Mouse (Mus musculus) heart, embryonic 14.5 days (tissue): ENCODE data around the gene Cd52. TPM values are rescaled to one million over a fixed set of nuclear protein-coding genes. Genes with fewer than 3 reads are reported as not detected.

ENCODE experiments used
- ATAC-seq: fragments of 200-750 bp; cut with Nextera tagmentation; 2 replicates; pipeline ENCODE4 v1.8.0; 2017; ENCODE audit warnings: low read depth, moderate TSS enrichment; ENCODE audit not compliant: insufficient number of reproducible peaks, insufficient read depth, low FRiP score
- H3K27ac ChIP-seq, 2 experiments: fragments of 200-500 bp in 1 of 2; fragments of 300-500 bp in 1 of 2; sonication (generic) in 1 of 2; replicated peaks in 1 of 2; 2 replicates each; pipeline ENCODE4 v1.5.1; 2012 to 2014; ENCODE audit warnings: low read depth in 2 of 2, low read length in 2 of 2, control low read depth in 1 of 2, mild to moderate bottlenecking in 1 of 2, mixed read lengths in 1 of 2; ENCODE audit not compliant: control insufficient read depth in 1 of 2, insufficient read depth in 1 of 2
- H3K27me3 ChIP-seq: fragments of 300-500 bp; sonication (generic); 2 replicates; pipeline ENCODE4 v1.6.1; 2014; ENCODE audit warnings: mild to moderate bottlenecking, low read length, control low read depth; ENCODE audit not compliant: control insufficient read depth, insufficient read depth
- H3K36me3 ChIP-seq: fragments of 300-500 bp; sonication (generic); 2 replicates; pipeline ENCODE4 v1.6.1; 2014; ENCODE audit warnings: mild to moderate bottlenecking, control low read depth, low read length, mixed read lengths; ENCODE audit not compliant: control insufficient read depth, insufficient read depth
- H3K4me1 ChIP-seq, 2 experiments: fragments of 200-500 bp in 1 of 2; fragments of 300-500 bp in 1 of 2; sonication (generic) in 1 of 2; 2 replicates each; pipeline ENCODE4 v1.6.1; 2012 to 2014; ENCODE audit warnings: low read length in 2 of 2, control low read depth in 1 of 2, mixed read lengths in 1 of 2; ENCODE audit not compliant: control insufficient read depth in 2 of 2, insufficient read depth in 2 of 2
- H3K4me2 ChIP-seq: fragments of 300-500 bp; sonication (generic); 2 replicates; pipeline ENCODE4 v1.6.1; 2014; ENCODE audit warnings: mild to moderate bottlenecking, low read length
- H3K4me3 ChIP-seq, 2 experiments: fragments of 200-500 bp in 1 of 2; fragments of 300-500 bp in 1 of 2; sonication (generic) in 1 of 2; 2 replicates each; pipeline ENCODE4 v1.5.1; 2012 to 2014; ENCODE audit warnings: low read length in 2 of 2, mild to moderate bottlenecking in 2 of 2, control low read depth in 1 of 2, low read depth in 1 of 2, moderate library complexity in 1 of 2; ENCODE audit not compliant: control insufficient read depth in 1 of 2, insufficient read depth in 1 of 2
- H3K9ac ChIP-seq: fragments of 300-500 bp; sonication (generic); 2 replicates; pipeline ENCODE4 v1.6.1; 2014; ENCODE audit warnings: mild to moderate bottlenecking, low read length
- H3K9me3 ChIP-seq: fragments of 300-500 bp; sonication (generic); 2 replicates; pipeline ENCODE4 v1.6.1; 2016; ENCODE audit warnings: low read length, control low read depth; ENCODE audit not compliant: control insufficient read depth
- WGBS: fragments of 180-500 bp; shearing (Covaris S2); extraction: QIAGEN DNeasy Blood & Tissue Kit; methylation state at CpG from one replicate; pipeline ENCODE4 v1.1.7; 2014; 5-methylcytosine and 5-hydroxymethylcytosine counted together
- polyA plus RNA-seq: library from polyadenylated mRNA; unstranded; fragments of >200 nt; fragmentation: Nextera tagmentation; extraction: Ambion mirVana; gene quantifications from 2 replicates; pipeline ENCODE4 v1.2.1, GENCODE M21; 2014

Gene Cd52
- polyA plus RNA-seq, 1 experiment from 2014 or later = 10.7 TPM

DNA sequence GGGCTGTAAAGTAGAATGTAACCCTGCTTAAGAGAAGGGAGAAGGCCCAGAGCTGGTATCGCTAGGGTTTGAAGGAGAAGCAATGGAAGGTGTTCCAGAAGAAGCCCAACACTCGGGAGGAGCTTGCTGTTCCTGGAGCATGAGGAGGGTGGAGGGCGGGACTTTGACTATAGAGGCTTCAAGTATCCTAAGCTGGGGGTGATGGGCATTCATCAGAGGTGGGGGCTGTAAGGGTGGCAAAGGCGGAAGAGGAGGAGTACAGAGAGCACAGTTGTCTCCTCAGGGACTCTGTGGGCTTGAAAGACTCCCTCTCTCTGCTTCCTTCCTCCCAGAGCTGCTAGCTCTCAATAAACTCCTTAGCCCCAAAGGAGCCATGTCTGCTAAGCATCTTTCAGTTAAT lies 5.4 kb upstream of the Cd52 start:
- Histone ChIP-seq H3K4me2 (no peak overlapping the region), H3K27me3 (no peaks in the 10 kb centered on the region), H3K27ac (no peak overlapping the region), H3K9ac (no peak overlapping the region), H3K36me3 (no peaks in the 10 kb centered on the region), H3K9me3 (no peaks in the 10 kb centered on the region), H3K4me1 (peaks cover 0 to 3% of the 10 kb centered on the region in 2 experiments; a peak in 2 of 4 replicates), H3K4me3 (no peak overlapping the region)
- no peak for ATAC-seq
- 76% methylated on average over 4 of the region's 4 CpGs for WGBS

DNA sequence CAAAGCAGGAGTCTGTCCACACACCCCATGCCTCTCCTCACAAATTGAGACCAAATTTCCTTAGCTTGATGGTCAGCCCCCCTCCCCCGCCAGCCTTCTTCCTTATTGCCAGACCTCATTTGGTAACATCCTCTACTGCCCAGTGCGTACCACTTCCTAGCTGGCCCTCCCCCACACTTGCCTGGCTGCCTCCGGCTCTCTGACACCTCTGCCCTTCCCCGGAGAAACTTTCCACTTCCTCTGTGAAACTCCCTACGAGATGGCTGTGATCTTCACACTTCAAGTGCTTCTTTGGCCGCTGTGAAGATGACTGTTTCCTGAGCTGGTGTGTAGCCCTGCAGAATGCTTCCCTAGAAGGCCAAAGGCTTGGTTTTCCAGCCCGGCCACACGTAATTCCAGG lies 3.7 kb upstream of the Cd52 start:
- no peak for ATAC-seq
- WGBS = 40% methylated on average over 8 of the region's 8 CpGs
- peak overlapping the region in 1 of 2 experiments; percentile 12; a peak in 1 of 4 replicates for H3K27ac ChIP-seq

DNA sequence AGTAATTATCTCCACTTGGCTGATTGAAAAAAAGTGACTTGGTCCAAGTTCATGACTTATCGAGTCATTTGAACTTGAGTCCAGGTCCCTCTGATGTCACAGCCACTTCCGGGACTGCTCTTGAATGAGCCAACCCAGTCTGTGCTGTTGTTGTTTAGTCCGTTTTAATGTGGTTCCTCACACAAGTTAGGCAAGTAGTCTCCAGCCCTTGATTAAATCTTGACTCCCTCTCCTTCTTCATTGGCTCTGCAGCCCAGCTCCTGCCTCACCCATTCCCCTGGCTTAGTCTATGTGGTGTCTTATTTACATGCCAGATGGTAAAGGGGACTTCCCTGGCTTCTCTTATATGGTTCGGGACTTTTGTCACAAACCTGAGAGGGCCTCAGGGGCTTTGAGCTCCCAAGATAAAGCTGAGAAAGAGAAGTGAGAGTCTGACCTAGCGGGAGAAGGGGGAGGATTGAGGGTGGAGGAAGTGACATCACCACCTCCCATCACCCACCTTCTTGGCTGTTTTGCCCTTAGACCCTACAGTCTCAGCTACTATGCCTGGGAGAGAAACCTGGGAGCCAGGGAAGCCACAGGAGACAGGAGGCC lies 2.2 kb upstream of the Cd52 start:
- Histone ChIP-seq H3K4me1 (peaks cover 0 to 3% of the 10 kb centered on the region in 2 experiments; a peak in 1 of 4 replicates), H3K9ac (no peak overlapping the region), H3K4me3 (no peak overlapping the region), H3K9me3 (no peaks in the 10 kb centered on the region), H3K27me3 (no peaks in the 10 kb centered on the region), H3K36me3 (no peaks in the 10 kb centered on the region), H3K4me2 (no peak overlapping the region), H3K27ac (no peak overlapping the region)
- no peak for ATAC-seq
- WGBS = 61% methylated on average over 5 of the region's 5 CpGs

More for the DNA sequence above, 3.7 kb upstream of the Cd52 start:
- no peaks in the 10 kb centered on the region for H3K36me3 ChIP-seq
- H3K9me3 ChIP-seq = no peaks in the 10 kb centered on the region
- H3K4me2 ChIP-seq = no peak overlapping the region
- H3K4me1 ChIP-seq = peaks cover 0 to 3% of the 10 kb centered on the region in 2 experiments; a peak in 2 of 4 replicates
- no peaks in the 10 kb centered on the region for H3K27me3 ChIP-seq
- H3K4me3 ChIP-seq = no peak overlapping the region
- H3K9ac ChIP-seq = no peak overlapping the region

DNA sequence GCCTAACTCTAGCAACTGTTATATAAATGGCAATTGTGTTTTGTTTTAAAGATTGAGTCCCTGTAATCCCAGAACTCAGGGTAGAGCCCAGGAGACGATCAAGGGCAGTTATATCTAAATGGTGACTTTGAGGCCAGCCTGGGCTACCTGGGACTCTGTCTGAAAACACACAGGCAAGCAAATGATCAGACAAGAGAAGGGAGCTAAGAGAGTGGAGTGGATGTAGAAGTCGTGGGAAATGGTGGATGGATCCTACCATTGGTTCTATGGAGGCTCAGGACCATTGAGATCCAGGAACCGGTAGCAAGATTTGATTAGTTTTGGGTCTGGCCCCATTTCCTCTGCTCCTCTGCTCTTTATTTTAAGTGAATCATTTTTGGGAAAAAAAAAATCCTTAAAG lies 1.2 kb upstream of the Cd52 start:
- no peak for ATAC-seq
- Histone ChIP-seq H3K9ac (no peak overlapping the region), H3K4me3 (no peak overlapping the region), H3K27me3 (no peaks in the 10 kb centered on the region), H3K27ac (no peak overlapping the region), H3K4me1 (peaks cover 0 to 3% of the 10 kb centered on the region in 2 experiments; a peak in 1 of 4 replicates), H3K36me3 (no peaks in the 10 kb centered on the region), H3K4me2 (no peak overlapping the region), H3K9me3 (no peaks in the 10 kb centered on the region)
- 82% methylated on average over 3 of the region's 3 CpGs for WGBS

DNA sequence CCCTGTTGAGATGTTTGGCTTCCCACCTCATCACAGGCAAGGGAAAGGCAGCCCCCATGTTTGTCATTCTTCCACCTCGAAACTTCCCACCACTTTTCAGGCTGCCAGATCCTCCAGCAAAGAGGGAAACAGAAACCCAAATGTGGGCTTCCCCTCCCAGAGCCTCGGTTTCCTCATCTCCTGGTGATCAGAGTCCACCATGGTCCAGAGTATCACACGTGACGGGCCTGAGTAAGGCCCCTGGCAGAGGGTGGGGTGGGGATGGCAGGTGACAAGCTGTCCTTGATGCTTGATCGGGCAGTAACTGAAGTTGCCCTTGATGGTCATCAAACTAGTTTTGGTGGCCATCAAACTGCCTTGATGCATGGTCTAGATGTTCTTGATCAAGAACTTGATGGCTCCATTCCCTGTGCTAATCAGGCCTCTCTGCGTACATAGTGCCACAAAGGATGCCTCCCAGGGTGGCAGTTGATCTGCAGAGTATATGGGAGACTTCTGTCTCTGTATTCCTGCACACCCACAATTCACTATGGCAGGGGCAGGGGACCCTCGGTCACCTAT lies 798 bp downstream of the Cd52 start:
- H3K27me3 ChIP-seq = no peaks in the 10 kb centered on the region
- no peak overlapping the region for H3K4me2 ChIP-seq
- H3K9me3 ChIP-seq = no peaks in the 10 kb centered on the region
- no peak for ATAC-seq
- no peak overlapping the region for H3K27ac ChIP-seq
- H3K9ac ChIP-seq = no peak overlapping the region
- H3K36me3 ChIP-seq = no peaks in the 10 kb centered on the region
- peaks cover 0 to 3% of the 10 kb centered on the region in 2 experiments; a peak in 1 of 4 replicates for H3K4me1 ChIP-seq
- no peak overlapping the region for H3K4me3 ChIP-seq
- 86% methylated on average over 7 of the region's 7 CpGs for WGBS

DNA sequence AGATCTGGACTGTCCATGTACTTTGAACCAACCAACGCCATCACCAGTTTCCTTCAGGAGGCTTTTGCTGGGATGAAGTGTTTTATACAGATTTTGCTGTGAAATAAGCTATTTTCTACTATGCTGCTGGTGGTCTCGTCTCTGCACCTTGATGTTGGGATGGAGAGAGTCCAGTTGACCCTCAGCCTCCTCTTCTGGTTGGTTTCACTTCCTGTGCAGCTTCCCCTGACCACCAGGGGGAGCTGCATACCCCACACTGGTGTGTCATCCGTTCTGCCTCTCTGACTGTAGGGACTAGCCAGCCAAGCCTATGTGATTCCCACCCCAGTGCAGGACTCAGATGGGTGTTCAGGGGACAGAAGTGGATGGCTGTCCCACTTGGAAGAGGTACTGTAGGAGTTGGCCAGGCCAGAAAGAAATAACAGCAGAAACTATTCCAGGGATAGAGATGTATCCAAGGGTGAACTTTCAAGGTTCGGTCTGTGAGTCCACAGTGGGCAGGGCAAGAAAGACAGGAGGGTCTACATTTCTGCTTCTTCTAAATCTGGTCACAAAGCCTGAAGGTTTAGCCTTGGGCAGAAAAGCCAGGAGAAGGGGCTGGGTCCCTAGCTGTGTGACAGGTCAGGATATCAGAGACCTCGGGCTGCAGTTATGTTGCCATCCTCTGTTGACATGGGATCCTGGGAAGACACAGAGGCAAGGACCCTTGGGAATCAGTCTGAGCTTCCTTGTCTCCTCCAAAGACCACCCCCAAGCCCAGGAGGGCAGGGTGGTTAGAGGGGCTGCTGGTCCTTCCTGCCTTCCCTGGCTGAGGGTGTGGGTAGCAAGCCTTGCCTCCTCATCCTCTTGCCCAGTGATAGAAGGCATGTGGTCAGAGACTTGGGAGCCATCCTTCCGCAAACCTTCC lies 2.2 kb downstream of the Cd52 start:
- no peak overlapping the region for H3K9ac ChIP-seq
- no peaks in the 10 kb centered on the region for H3K4me1 ChIP-seq
- H3K36me3 ChIP-seq = no peaks in the 10 kb centered on the region
- no peak overlapping the region for H3K27ac ChIP-seq
- H3K4me3 ChIP-seq = no peak overlapping the region
- no peak overlapping the region for H3K4me2 ChIP-seq
- no peaks in the 10 kb centered on the region for H3K9me3 ChIP-seq
- 63% methylated on average over 6 of the region's 6 CpGs for WGBS
- H3K27me3 ChIP-seq = no peaks in the 10 kb centered on the region
- ATAC-seq = no peak

DNA sequence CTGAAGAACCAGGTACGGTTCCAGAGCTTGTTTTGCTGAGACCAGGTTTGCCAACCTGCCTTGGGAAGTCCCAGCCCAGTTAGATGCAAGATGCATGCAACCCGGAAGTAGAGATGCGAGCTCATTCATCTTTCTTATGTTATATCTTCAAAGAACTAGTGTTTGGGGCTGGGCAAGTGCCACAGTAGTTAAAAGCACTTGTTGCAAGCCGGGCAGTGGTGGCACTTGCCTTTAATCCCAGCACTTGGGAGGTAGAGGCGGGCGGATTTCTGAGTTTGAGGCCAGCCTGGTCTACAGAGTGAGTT lies 3.7 kb downstream of the Cd52 start:
- H3K36me3 ChIP-seq = no peaks in the 10 kb centered on the region
- no peak overlapping the region for H3K9ac ChIP-seq
- H3K4me3 ChIP-seq = no peak overlapping the region
- no peak overlapping the region for H3K27ac ChIP-seq
- 84% methylated on average over 6 of the region's 6 CpGs for WGBS
- H3K9me3 ChIP-seq = no peaks in the 10 kb centered on the region
- no peaks in the 10 kb centered on the region for H3K4me1 ChIP-seq
- no peak overlapping the region for H3K4me2 ChIP-seq
- H3K27me3 ChIP-seq = no peaks in the 10 kb centered on the region
- ATAC-seq = no peak
